Mouse (Mus musculus) brain, embryonic 14.5 days (tissue): ENCODE results near the gene Ddt. TPM values are rescaled to one million over a fixed set of nuclear protein-coding genes. Genes with fewer than 3 reads are reported as not detected.

Source experiments
- DNase-seq: peaks from one replicate; pipeline ENCODE4 v3.0.0-alpha.2; 2011; ENCODE audit warnings: low read depth
- CTCF ChIP-seq: fragments of 200-500 bp; IDR thresholded peaks from 2 replicates; pipeline ENCODE4 v1.5.1; 2012; ENCODE audit warnings: inconsistent platforms, mild to moderate bottlenecking, moderate library complexity, borderline replicate concordance; ENCODE audit not compliant: insufficient read depth, insufficient read length; ENCODE audit errors: extremely low read depth
- POLR2A ChIP-seq: fragments of 200-500 bp; IDR thresholded peaks from 2 replicates; pipeline ENCODE4 v1.6.1; 2012; ENCODE audit warnings: mild to moderate bottlenecking, inconsistent platforms, borderline replicate concordance; ENCODE audit not compliant: poor library complexity, insufficient read depth, insufficient read length, severe bottlenecking; ENCODE audit errors: extremely low read depth
- polyA plus RNA-seq: library from polyadenylated mRNA; depleted of rRNA; stranded (reverse); fragments of >200 nt; gene quantifications from 2 replicates; pipeline ENCODE4 v1.2.3, GENCODE M21; 2012; rRNA removed

Ddt gene
- polyA plus RNA-seq = 55.9 and 69.3 TPM in 2 replicates

GRCm38 (mm10) chr10:75772795-75773664 lies at the start of gene Ddt:
Gene Ddt (minus strand): TSS chr10:75773414.
- peak; percentile 96 for DNase-seq
- TF ChIP-seq CTCF (peak; percentile 16; the same call in 1 of the 2 replicates), POLR2A (no peak)

- no peak for DNase-seq
Observed at GRCm38 (mm10) chr10:75822443-75822842, 49.2 kb upstream of the Ddt start, which contains the start of gene Gstt4. Gene Gstt4 (minus strand): TSS chr10:75822543.

GRCm38 (mm10) chr10:75819882-75820281 lies 46.7 kb upstream of the Ddt start:
- TF ChIP-seq POLR2A (no peak), CTCF (no peak)
- DNase-seq = no peak

More at GRCm38 (mm10) chr10:75822443-75822842, 49.2 kb upstream of the Ddt start, which contains the start of gene Gstt4:
- TF ChIP-seq POLR2A = no peak
- TF ChIP-seq CTCF = no peak

- TF ChIP-seq POLR2A (no peak), CTCF (peak; percentile 6; the same call in 1 of the 2 replicates)
- DNase-seq = no peak
Observed at GRCm38 (mm10) chr10:75818641-75819040, 45.4 kb upstream of the Ddt start.

GRCm38 (mm10) chr10:75804217-75804616 lies 31.0 kb upstream of the Ddt start:
- DNase-seq = no peak
- TF ChIP-seq POLR2A (no peak), CTCF (no peak)

- TF ChIP-seq POLR2A = no peak
- TF ChIP-seq CTCF = no peak
- peak; percentile 57 for DNase-seq
Observed at GRCm38 (mm10) chr10:75798176-75798696, 25.0 kb upstream of the Ddt start, which contains the start of gene Gstt1. Gene Gstt1 (minus strand): TSS chr10:75798584.

GRCm38 (mm10) chr10:75797619-75798175 lies 24.5 kb upstream of the Ddt start:
- peak; percentile 58 for DNase-seq
- TF ChIP-seq POLR2A (no peak), CTCF (no peak)

- no peak for TF ChIP-seq CTCF
- no peak for TF ChIP-seq POLR2A
- DNase-seq = no peak
Observed at GRCm38 (mm10) chr10:75796731-75797516, 23.7 kb upstream of the Ddt start.

GRCm38 (mm10) chr10:75794880-75795279 lies 21.7 kb upstream of the Ddt start:
- no peak for TF ChIP-seq POLR2A
- TF ChIP-seq CTCF = no peak

GRCm38 (mm10) chr10:75790773-75791172 lies 17.6 kb upstream of the Ddt start:
- TF ChIP-seq POLR2A = no peak
- peak; percentile 20; the same call in 1 of the 2 replicates for TF ChIP-seq CTCF
- DNase-seq = peak; percentile 23

More at GRCm38 (mm10) chr10:75794880-75795279, 21.7 kb upstream of the Ddt start:
- DNase-seq = peak; percentile 42
